Mouse (Mus musculus) forebrain, embryonic 13.5 days (tissue): ENCODE data around the gene Gid8. TPM values are rescaled to one million over a fixed set of nuclear protein-coding genes. Genes with fewer than 3 reads are reported as not detected.
A peak's percentile ranks its signal among the peaks of the same experiment; 100 is the strongest.

Experiments used
- ATAC-seq: fragments of 200-750 bp; cut with Nextera tagmentation; 2 replicates; pipeline ENCODE4 v1.8.0; 2017
- H3K27ac ChIP-seq: fragments of 300-500 bp; sonication (generic); 2 replicates; pipeline ENCODE4 v1.5.1; 2015; ENCODE audit warnings: inconsistent platforms, mild to moderate bottlenecking, moderate library complexity
- H3K27me3 ChIP-seq: fragments of 300-500 bp; sonication (generic); 2 replicates; pipeline ENCODE4 v1.6.1; 2015; ENCODE audit warnings: mild to moderate bottlenecking, inconsistent platforms
- H3K36me3 ChIP-seq: fragments of 300-500 bp; sonication (generic); 2 replicates; pipeline ENCODE4 v1.6.1; 2015; ENCODE audit warnings: mild to moderate bottlenecking, inconsistent platforms; ENCODE audit not compliant: poor library complexity, severe bottlenecking
- H3K4me1 ChIP-seq: fragments of 300-500 bp; sonication (generic); 2 replicates; pipeline ENCODE4 v1.6.1; 2015; ENCODE audit warnings: inconsistent platforms
- H3K4me2 ChIP-seq: fragments of 300-500 bp; sonication (generic); 2 replicates; pipeline ENCODE4 v1.6.1; 2015; ENCODE audit warnings: inconsistent platforms, mild to moderate bottlenecking, moderate library complexity
- H3K4me3 ChIP-seq: fragments of 300-500 bp; sonication (generic); 2 replicates; pipeline ENCODE4 v1.5.1; 2015; ENCODE audit warnings: mild to moderate bottlenecking, inconsistent platforms
- H3K9ac ChIP-seq: fragments of 300-500 bp; sonication (generic); 2 replicates; pipeline ENCODE4 v1.6.1; 2015; ENCODE audit warnings: mild to moderate bottlenecking, inconsistent platforms
- H3K9me3 ChIP-seq: fragments of 300-500 bp; sonication (generic); replicated peaks from 2 replicates; pipeline ENCODE4 v1.6.1; 2016; ENCODE audit warnings: inconsistent platforms
- WGBS: fragments of 180-500 bp; shearing (Covaris S2); methylation state at CpG from one replicate; pipeline ENCODE4 v1.1.7; 2015; 5-methylcytosine and 5-hydroxymethylcytosine counted together
- polyA plus RNA-seq: library from polyadenylated mRNA; unstranded; fragments of >200 nt; fragmentation: Nextera tagmentation; extraction: Ambion mirVana; gene quantifications from 2 replicates; pipeline ENCODE4 v1.2.1, GENCODE M21; 2015

Gene Gid8
- polyA plus RNA-seq = 55.3 and 56.3 TPM in 2 replicates

GRCm38 (mm10) chr2:180709923-180710272 is at the start of gene Gid8, which contains the start of gene Dido1:
Gene Gid8, plus strand, starts transcription at chr2:180710117.
Gene Dido1, minus strand, starts transcription at chr2:180709999.
- H3K36me3 ChIP-seq = peaks cover 22% of the 10 kb centered on the region
- H3K4me2 ChIP-seq = peak within 1 kb of the TSS; percentile 91
- H3K27me3 ChIP-seq = no peaks in the 10 kb centered on the region
- peak; percentile 97 for ATAC-seq
- peak within 1 kb of the TSS; percentile 82 for H3K27ac ChIP-seq
- no peaks in the 10 kb centered on the region for H3K9me3 ChIP-seq
- peak within 1 kb of the TSS; percentile 99 for H3K9ac ChIP-seq
- WGBS = under 1% methylated on average over 39 of the region's 43 CpGs
- peak within 1 kb of the TSS; percentile 99 for H3K4me3 ChIP-seq
- H3K4me1 ChIP-seq = peaks cover 32% of the 10 kb centered on the region

GRCm38 (mm10) chr2:180660521-180660920 is 49.4 kb upstream of the Gid8 start:
- Histone ChIP-seq H3K4me3 (no peak overlapping the region), H3K4me1 (peaks cover 10% of the 10 kb centered on the region; the same call in 1 of the 2 replicates), H3K9me3 (no peaks in the 10 kb centered on the region), H3K4me2 (no peak overlapping the region), H3K9ac (no peak overlapping the region), H3K27me3 (no peaks in the 10 kb centered on the region), H3K27ac (no peak overlapping the region), H3K36me3 (peaks cover 37% of the 10 kb centered on the region)
- no peak for ATAC-seq
- 93% methylated on average over 5 of the region's 5 CpGs for WGBS

- no peak for ATAC-seq
- Histone ChIP-seq H3K4me1 (peaks cover 10% of the 10 kb centered on the region; the same call in 1 of the 2 replicates), H3K9me3 (no peaks in the 10 kb centered on the region), H3K36me3 (peaks cover 51% of the 10 kb centered on the region), H3K4me3 (no peak overlapping the region), H3K4me2 (no peak overlapping the region), H3K27ac (no peak overlapping the region), H3K9ac (no peak overlapping the region), H3K27me3 (no peaks in the 10 kb centered on the region)
- WGBS = 90% methylated on average over 4 of the region's 4 CpGs
Observed at GRCm38 (mm10) chr2:180662008-180662407, 47.9 kb upstream of the Gid8 start.

GRCm38 (mm10) chr2:180676706-180677105 is 33.2 kb upstream of the Gid8 start:
- no peaks in the 10 kb centered on the region for H3K27me3 ChIP-seq
- H3K9ac ChIP-seq = no peak overlapping the region
- peaks cover 57% of the 10 kb centered on the region for H3K36me3 ChIP-seq
- no peaks in the 10 kb centered on the region for H3K9me3 ChIP-seq
- H3K4me1 ChIP-seq = no peaks in the 10 kb centered on the region
- no peak overlapping the region for H3K4me2 ChIP-seq
- ATAC-seq = no peak
- H3K4me3 ChIP-seq = no peak overlapping the region
- WGBS = 93% methylated on average over 2 of the region's 2 CpGs
- no peak overlapping the region for H3K27ac ChIP-seq

- Histone ChIP-seq H3K4me2 (no peak overlapping the region), H3K27ac (no peak overlapping the region), H3K4me3 (no peak overlapping the region), H3K27me3 (no peaks in the 10 kb centered on the region), H3K36me3 (peaks cover 57% of the 10 kb centered on the region), H3K4me1 (no peaks in the 10 kb centered on the region), H3K9ac (no peak overlapping the region), H3K9me3 (no peaks in the 10 kb centered on the region)
- ATAC-seq = peak; percentile 66
- WGBS = 28% methylated on average over 4 of the region's 4 CpGs
Observed at GRCm38 (mm10) chr2:180678609-180679140, 31.2 kb upstream of the Gid8 start.

GRCm38 (mm10) chr2:180681225-180681624 is 28.7 kb upstream of the Gid8 start:
- Histone ChIP-seq H3K9me3 (no peaks in the 10 kb centered on the region), H3K27ac (no peak overlapping the region), H3K4me1 (no peaks in the 10 kb centered on the region), H3K4me3 (no peak overlapping the region), H3K36me3 (peaks cover 68% of the 10 kb centered on the region), H3K4me2 (no peak overlapping the region), H3K27me3 (no peaks in the 10 kb centered on the region), H3K9ac (no peak overlapping the region)
- ATAC-seq = no peak
- WGBS = 80% methylated on average over 2 of the region's 2 CpGs

GRCm38 (mm10) chr2:180683524-180683923 is 26.4 kb upstream of the Gid8 start:
- no peak overlapping the region for H3K4me3 ChIP-seq
- no peak for ATAC-seq
- peaks cover 91% of the 10 kb centered on the region for H3K36me3 ChIP-seq
- no peak overlapping the region for H3K4me2 ChIP-seq
- no peaks in the 10 kb centered on the region for H3K4me1 ChIP-seq
- H3K27me3 ChIP-seq = no peaks in the 10 kb centered on the region
- no peak overlapping the region for H3K9ac ChIP-seq
- H3K9me3 ChIP-seq = no peaks in the 10 kb centered on the region
- 91% methylated on average over 2 of the region's 2 CpGs for WGBS
- H3K27ac ChIP-seq = no peak overlapping the region

GRCm38 (mm10) chr2:180684031-180684430 is 25.9 kb upstream of the Gid8 start:
- H3K9ac ChIP-seq = no peak overlapping the region
- H3K4me3 ChIP-seq = no peak overlapping the region
- H3K4me1 ChIP-seq = no peaks in the 10 kb centered on the region
- H3K36me3 ChIP-seq = peaks cover 96% of the 10 kb centered on the region
- no peak overlapping the region for H3K4me2 ChIP-seq
- 92% methylated on average over 4 of the region's 4 CpGs for WGBS
- no peaks in the 10 kb centered on the region for H3K27me3 ChIP-seq
- ATAC-seq = no peak
- no peak overlapping the region for H3K27ac ChIP-seq
- no peaks in the 10 kb centered on the region for H3K9me3 ChIP-seq

GRCm38 (mm10) chr2:180689841-180690240 is 20.1 kb upstream of the Gid8 start:
- ATAC-seq = no peak
- Histone ChIP-seq H3K27ac (no peak overlapping the region), H3K9me3 (no peaks in the 10 kb centered on the region), H3K27me3 (no peaks in the 10 kb centered on the region), H3K4me1 (peaks cover 15% of the 10 kb centered on the region), H3K4me2 (no peak overlapping the region), H3K36me3 (peaks cover 63% of the 10 kb centered on the region), H3K4me3 (no peak overlapping the region), H3K9ac (no peak overlapping the region)
- WGBS = 87% methylated on average over 5 of the region's 5 CpGs

- H3K27ac ChIP-seq = peak overlapping the region; percentile 70
Observed at GRCm38 (mm10) chr2:180692630-180693029, 17.3 kb upstream of the Gid8 start.

GRCm38 (mm10) chr2:180695176-180695575 is 14.7 kb upstream of the Gid8 start:
- Histone ChIP-seq H3K4me2 (no peak overlapping the region), H3K9ac (no peak overlapping the region), H3K4me3 (no peak overlapping the region), H3K9me3 (no peaks in the 10 kb centered on the region), H3K27ac (no peak overlapping the region), H3K36me3 (peaks cover 9% of the 10 kb centered on the region), H3K4me1 (peaks cover 35% of the 10 kb centered on the region), H3K27me3 (no peaks in the 10 kb centered on the region)
- no peak for ATAC-seq
- 57% methylated on average over 2 of the region's 2 CpGs for WGBS

More at GRCm38 (mm10) chr2:180692630-180693029, 17.3 kb upstream of the Gid8 start:
- peaks cover 35% of the 10 kb centered on the region for H3K36me3 ChIP-seq
- peak overlapping the region; percentile 32 for H3K4me2 ChIP-seq
- peaks cover 25% of the 10 kb centered on the region for H3K4me1 ChIP-seq
- no peak overlapping the region for H3K4me3 ChIP-seq
- H3K9me3 ChIP-seq = no peaks in the 10 kb centered on the region
- 3% methylated on average over 1 of the region's 1 CpGs for WGBS
- H3K27me3 ChIP-seq = no peaks in the 10 kb centered on the region
- H3K9ac ChIP-seq = no peak overlapping the region
- ATAC-seq = peak; percentile 36; the same call in 1 of the 2 replicates

- peaks cover 38% of the 10 kb centered on the region for H3K4me1 ChIP-seq
- no peaks in the 10 kb centered on the region for H3K9me3 ChIP-seq
- H3K9ac ChIP-seq = peak overlapping the region; percentile 96
- no peaks in the 10 kb centered on the region for H3K36me3 ChIP-seq
- ATAC-seq = no peak
- 81% methylated on average over 5 of the region's 5 CpGs for WGBS
- H3K27me3 ChIP-seq = no peaks in the 10 kb centered on the region
- H3K4me3 ChIP-seq = peak overlapping the region; percentile 91
- peak overlapping the region; percentile 98 for H3K4me2 ChIP-seq
- no peak overlapping the region for H3K27ac ChIP-seq
Observed at GRCm38 (mm10) chr2:180700457-180700856, 9.5 kb upstream of the Gid8 start.
